Mouse (Mus musculus): ENCODE results near the gene Fbxw22. TPM values are rescaled to one million over a fixed set of nuclear protein-coding genes. Genes with fewer than 3 reads are reported as not detected.
"Not testable (repeated sequence)": the region's sequence is repeated elsewhere in the genome, so short reads cannot be mapped to it uniquely, and the experiment has no call there.

Fbxw22 gene
- not detected in 2 replicates for polyA plus RNA-seq (2015; fragmentation: Nextera tagmentation; extraction: Ambion mirVana)

DNA sequence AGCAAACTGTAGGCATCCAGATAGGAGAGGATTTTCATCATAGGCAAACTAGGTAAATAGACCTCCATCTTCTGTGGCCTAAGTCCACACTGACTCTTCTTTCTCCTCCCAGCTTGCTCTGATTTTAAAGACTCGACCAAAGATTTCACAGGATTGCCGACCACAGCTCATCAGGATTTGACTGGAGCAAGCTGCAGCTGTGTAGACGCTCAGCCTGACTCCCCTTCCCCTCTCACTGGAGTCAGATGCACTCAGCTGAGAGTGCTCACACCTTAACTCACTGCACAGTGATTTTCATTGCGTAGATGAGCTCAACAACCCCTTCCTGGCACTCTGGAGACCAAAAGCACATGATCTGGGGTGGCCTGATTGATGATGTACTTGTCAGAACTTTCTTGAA, at the start of gene Fbxw22:
Gene Fbxw22 (minus strand): TSS at position 101 of the 400 bp plus-strand sequence.
- H3K4me1 ChIP-seq (ENCODE audit: insufficient read depth); H3K4me3 ChIP-seq (ENCODE audit: low read depth, low read length); H3K36me3 ChIP-seq (replicated peaks; ENCODE audit: insufficient read depth, low read length); H3K27ac ChIP-seq (ENCODE audit: low read depth); H3K9me3 ChIP-seq (ENCODE audit: low read length); H3K4me2 ChIP-seq (ENCODE audit: low read depth, low read length); H3K9ac ChIP-seq (replicated peaks); DNase-seq; H3K27me3 ChIP-seq (ENCODE audit: insufficient read depth, low read length); ATAC-seq: not testable (repeated sequence)
- WGBS (ENCODE audit: insufficient replicate concordance): 76% methylated on average over 4 of the region's 4 CpGs

DNA sequence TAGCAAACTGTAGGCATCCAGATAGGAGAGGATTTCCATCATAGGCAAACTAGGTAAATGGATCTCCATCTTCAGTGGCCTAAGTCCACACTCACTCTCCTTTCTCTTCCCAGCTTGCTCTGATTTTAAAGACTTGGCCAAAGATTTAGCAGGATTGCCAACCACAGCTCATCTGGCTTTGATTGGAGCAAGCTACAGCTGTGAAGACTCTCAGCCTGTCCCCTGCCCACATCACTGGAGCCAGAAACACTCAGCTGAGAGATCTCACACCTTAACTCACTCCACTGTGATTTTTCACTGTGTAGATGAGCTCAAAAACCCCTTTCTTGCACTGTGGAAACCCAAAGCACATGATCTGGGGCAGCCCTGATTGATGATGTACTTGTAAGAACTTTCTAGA, 44.9 kb upstream of the Fbxw22 start, which contains the start of gene Fbxw16:
Gene Fbxw16 (minus strand): TSS at position 101 of the 400 bp plus-strand sequence.
- no peak for ATAC-seq
- no peak for DNase-seq
- Histone ChIP-seq H3K36me3 (replicated peaks; ENCODE audit: insufficient read depth, low read length) (no peaks in the 10 kb centered on the region), H3K27ac (ENCODE audit: low read depth) (no peak within 1 kb of the TSS), H3K27me3 (ENCODE audit: insufficient read depth, low read length) (no peaks in the 10 kb centered on the region), H3K9me3 (ENCODE audit: low read length) (no peaks in the 10 kb centered on the region), H3K4me3 (ENCODE audit: low read depth, low read length) (no peak within 1 kb of the TSS), H3K4me2 (ENCODE audit: low read depth, low read length) (no peak within 1 kb of the TSS), H3K4me1 (ENCODE audit: insufficient read depth) (no peaks in the 10 kb centered on the region), H3K9ac (replicated peaks) (no peak within 1 kb of the TSS)
- TF ChIP-seq EP300 (IDR thresholded peaks at IDR 0.05; ENCODE audit: low read depth) (no peak), CTCF (IDR thresholded peaks at IDR 0.05; ENCODE audit: low read depth) (no peak)

DNA sequence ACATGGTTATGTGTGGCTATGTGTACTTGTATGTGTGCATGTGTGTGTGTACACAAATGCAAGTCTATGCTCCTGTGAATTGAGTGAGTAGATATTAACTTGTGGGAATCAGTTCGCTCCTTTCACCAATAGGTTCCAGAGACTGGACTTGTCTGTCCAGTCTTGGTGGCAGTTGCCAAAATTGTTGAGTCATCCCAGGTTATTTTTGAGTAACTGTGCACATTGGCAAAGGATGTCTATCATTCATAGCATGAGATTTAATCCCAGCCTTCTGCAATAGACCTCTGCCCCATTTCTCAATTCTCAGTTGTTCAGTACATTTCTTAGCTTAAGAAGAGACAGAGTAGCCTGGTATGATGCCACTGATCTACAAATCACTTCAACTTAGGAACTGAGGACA, 28.9 kb upstream of the Fbxw22 start:
- no peaks in the 10 kb centered on the region for H3K4me1 ChIP-seq (ENCODE audit: insufficient read depth)
- ATAC-seq: no peak
- WGBS (ENCODE audit: insufficient replicate concordance): 93% methylated on average over 1 of the region's 1 CpGs
- no peak overlapping the region for H3K4me3 ChIP-seq (ENCODE audit: low read depth, low read length)
- H3K9me3 ChIP-seq (ENCODE audit: low read length): no peaks in the 10 kb centered on the region
- H3K27me3 ChIP-seq (ENCODE audit: insufficient read depth, low read length): no peaks in the 10 kb centered on the region
- H3K4me2 ChIP-seq (ENCODE audit: low read depth, low read length): no peak overlapping the region
- TF ChIP-seq EP300 (IDR thresholded peaks at IDR 0.05; ENCODE audit: low read depth): no peak
- no peak for TF ChIP-seq CTCF (IDR thresholded peaks at IDR 0.05; ENCODE audit: low read depth)
- H3K27ac ChIP-seq (ENCODE audit: low read depth): no peak overlapping the region
- H3K9ac ChIP-seq (replicated peaks): no peak overlapping the region
- DNase-seq: no peak
- H3K36me3 ChIP-seq (replicated peaks; ENCODE audit: insufficient read depth, low read length): no peaks in the 10 kb centered on the region

DNA sequence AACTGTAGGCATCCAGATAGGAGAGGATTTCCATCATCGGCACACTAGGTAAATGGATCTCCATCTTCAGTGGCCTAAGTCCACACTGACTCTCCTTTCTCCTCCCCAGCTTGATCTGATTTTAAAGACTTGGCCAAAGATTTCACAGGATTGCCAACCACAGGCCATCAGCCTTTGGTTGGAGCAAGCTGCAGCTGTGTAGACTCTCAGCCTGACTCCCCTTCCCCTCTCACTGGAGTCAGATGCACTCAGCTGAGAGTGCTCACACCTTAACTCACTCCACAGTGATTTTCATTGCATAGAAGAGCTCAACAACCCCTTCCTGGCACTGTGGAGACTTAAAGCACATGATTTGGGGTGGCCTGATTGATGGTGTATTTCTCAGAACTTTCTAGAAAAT, 64.5 kb downstream of the Fbxw22 start, which contains the start of gene Fbxw28:
Gene Fbxw28 (minus strand): TSS at position 101 of the 400 bp plus-strand sequence.
- not testable (repeated sequence) for DNase-seq; H3K27ac ChIP-seq (ENCODE audit: low read depth); H3K4me2 ChIP-seq (ENCODE audit: low read depth, low read length); H3K9ac ChIP-seq (replicated peaks); H3K27me3 ChIP-seq (ENCODE audit: insufficient read depth, low read length); H3K4me1 ChIP-seq (ENCODE audit: insufficient read depth); H3K9me3 ChIP-seq (ENCODE audit: low read length); H3K4me3 ChIP-seq (ENCODE audit: low read depth, low read length); H3K36me3 ChIP-seq (replicated peaks; ENCODE audit: insufficient read depth, low read length); ATAC-seq
- no CpG with 5 or more reads among the region's 1 CpGs for WGBS (ENCODE audit: insufficient replicate concordance)

Other genes with a start within 250 kb of the Fbxw22 start
- gene Fbxw21, start 242.3 kb downstream of the Fbxw22 start, polyA plus RNA-seq (2015; fragmentation: Nextera tagmentation; extraction: Ambion mirVana): not detected in 2 replicates
- not detected in 2 replicates for gene Fbxw13, start 208.3 kb downstream of the Fbxw22 start, polyA plus RNA-seq (2015; fragmentation: Nextera tagmentation; extraction: Ambion mirVana)
- gene Fbxw20, start 169.5 kb downstream of the Fbxw22 start, polyA plus RNA-seq (2015; fragmentation: Nextera tagmentation; extraction: Ambion mirVana): not detected in 2 replicates
- gene Fbxw14, start 116.6 kb downstream of the Fbxw22 start, polyA plus RNA-seq (2015; fragmentation: Nextera tagmentation; extraction: Ambion mirVana): not detected in 2 replicates
- not detected in 2 replicates for gene Fbxw28, start 64.6 kb downstream of the Fbxw22 start, polyA plus RNA-seq (2015; fragmentation: Nextera tagmentation; extraction: Ambion mirVana)
- gene Fbxw16, start 44.8 kb upstream of the Fbxw22 start, polyA plus RNA-seq (2015; fragmentation: Nextera tagmentation; extraction: Ambion mirVana): not detected in 2 replicates
- gene Fbxw19, start 91.6 kb upstream of the Fbxw22 start, polyA plus RNA-seq (2015; fragmentation: Nextera tagmentation; extraction: Ambion mirVana): not detected in 2 replicates
- not detected in 2 replicates for gene Fbxw15, start 164.0 kb upstream of the Fbxw22 start, polyA plus RNA-seq (2015; fragmentation: Nextera tagmentation; extraction: Ambion mirVana)
- gene Fbxw24, start 221.8 kb upstream of the Fbxw22 start, polyA plus RNA-seq (2015; fragmentation: Nextera tagmentation; extraction: Ambion mirVana): not detected in 2 replicates